Mouse (Mus musculus): ENCODE data around the gene Syn2. TPM values are rescaled to one million over a fixed set of nuclear protein-coding genes. Genes with fewer than 3 reads are reported as not detected.

Syn2 gene
- 0.23 TPM for polyA plus RNA-seq (2021)

DNA sequence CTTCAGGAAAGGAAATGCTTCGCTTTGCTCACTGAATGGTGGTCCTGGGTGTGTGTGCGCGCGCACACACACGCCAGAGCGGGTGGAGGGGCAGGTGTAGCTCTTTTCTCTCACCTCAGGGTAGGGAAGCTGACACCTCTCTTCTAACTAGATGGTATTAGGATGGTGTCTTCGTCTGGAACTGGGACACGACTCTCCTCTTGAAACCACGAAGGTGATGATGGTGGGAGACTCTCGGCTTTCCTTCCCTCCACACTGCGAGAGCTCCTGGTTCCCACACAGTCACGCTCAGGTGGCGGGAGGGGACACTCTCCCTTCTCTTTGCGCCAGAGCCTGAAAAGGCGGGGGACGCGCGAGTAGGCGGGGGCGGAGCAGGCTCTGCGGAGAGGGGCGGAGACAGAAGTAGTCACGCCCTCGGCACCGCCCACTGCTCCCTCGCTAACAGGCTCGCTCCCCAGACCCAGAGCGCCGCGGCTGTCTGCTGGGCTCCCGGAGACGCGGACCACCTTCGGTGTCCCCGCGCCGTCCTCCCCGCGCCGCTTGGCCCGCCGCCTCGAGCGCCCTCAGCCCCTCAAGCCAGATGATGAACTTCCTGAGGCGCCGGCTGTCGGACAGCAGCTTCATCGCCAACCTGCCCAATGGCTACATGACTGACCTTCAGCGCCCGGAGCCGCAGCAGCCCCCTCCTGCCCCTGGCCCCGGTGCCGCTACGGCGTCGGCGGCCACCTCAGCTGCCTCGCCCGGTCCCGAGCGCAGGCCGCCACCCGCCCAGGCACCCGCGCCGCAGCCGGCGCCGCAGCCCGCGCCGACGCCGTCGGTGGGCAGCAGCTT is at the start of gene Syn2:
Syn2 (plus strand) TSS at position 402 of the 831 bp plus-strand sequence.
- CTCF ChIA-PET = no interaction called here
- ATAC-seq (no peak), DNase-seq (ENCODE audit: low read depth, low spot score) (no peak)
- peaks cover 66% of the 10 kb centered on the region for H3K27me3 ChIP-seq
- TF ChIP-seq CTCF (IDR thresholded peaks at IDR 0.05) = no peak
- POLR2A ChIA-PET = no interaction called here
- in situ Hi-C loops (cut with MboI; ENCODE audit: low pct_unique_long_range_greater_than_20kb) = no loop called here

DNA sequence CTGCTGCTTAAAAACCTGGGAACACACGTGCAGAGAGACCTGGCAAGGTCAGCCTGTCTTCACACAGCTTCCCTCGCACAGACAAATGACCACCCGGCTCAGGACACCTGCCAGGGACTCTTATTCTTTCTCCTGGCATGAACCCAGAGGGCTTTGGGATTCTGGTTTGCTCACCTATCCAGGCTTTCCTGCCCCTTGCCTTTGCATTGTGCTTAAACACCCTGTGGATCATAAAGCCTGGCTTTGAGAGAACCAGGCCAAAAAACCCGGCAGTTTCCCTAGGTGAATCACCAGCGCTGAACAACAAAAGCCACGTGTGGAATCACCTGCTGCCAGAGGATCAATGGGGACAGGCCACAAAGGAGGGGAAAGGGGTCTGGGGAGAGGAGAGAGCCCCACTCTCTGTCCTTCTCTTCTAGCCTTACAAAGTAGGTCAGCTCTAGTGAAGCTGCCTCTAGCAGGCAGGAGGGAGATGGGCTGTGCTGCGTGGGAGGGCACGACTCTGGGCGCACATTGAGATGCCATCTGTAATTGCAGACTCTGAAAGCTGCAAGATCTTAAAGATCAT is 49.3 kb upstream of the Syn2 start:
- POLR2A ChIA-PET = interaction anchor here (1.3 kb wide), 1 partner anchor 9 kb away, joined by 3 read pairs; no protein-coding TSS in a partner anchor
- no peak for ATAC-seq

DNA sequence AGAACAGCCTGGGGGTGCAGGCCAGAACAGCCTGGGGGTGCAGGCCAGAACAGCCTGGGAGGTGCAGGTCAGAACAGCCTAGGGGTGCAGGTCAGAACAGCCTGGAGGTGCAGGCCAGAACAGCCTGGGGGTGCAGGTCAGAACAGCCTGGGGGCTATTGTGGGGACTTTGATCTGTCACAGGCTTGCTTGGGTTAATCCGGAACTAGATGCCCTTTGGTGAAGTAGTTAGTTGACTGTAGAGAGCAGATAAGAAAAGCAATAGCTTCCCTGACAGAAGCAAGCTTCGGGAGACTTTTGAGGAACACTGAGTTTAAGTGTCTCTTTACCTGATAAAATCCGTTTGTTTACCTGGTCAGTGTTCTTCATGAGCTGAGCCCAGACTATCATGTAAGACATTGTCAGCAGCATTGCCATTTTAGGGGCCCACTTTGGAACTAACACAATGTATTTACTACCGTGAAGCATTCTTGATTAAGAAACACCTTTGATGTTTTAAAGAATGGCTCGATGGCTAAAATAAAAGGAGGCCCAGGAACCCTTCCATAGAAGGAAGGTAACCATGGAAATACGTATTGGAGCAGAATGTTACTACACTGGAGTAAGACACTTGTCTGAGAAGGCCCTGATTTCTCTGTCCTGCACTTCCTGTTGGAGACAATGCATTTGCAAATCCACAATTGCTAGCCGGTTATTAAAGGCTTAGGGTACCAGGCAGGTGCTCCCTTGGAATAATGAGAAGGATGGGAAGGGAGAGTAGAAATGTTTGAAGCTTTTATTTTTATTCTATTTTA is 46.2 kb upstream of the Syn2 start:
- ChIA-PET POLR2A (no interaction called here), CTCF (no interaction called here)
- in situ Hi-C loops (cut with MboI; ENCODE audit: low pct_unique_long_range_greater_than_20kb) = no loop called here
- TF ChIP-seq CTCF (IDR thresholded peaks at IDR 0.05) = no peak
- ATAC-seq (no peak), DNase-seq (ENCODE audit: low read depth, low spot score) (no peak)
- H3K27me3 ChIP-seq = peaks cover 58% of the 10 kb centered on the region

More for the DNA sequence above, 49.3 kb upstream of the Syn2 start:
- no peak for DNase-seq (ENCODE audit: low read depth, low spot score)
- peaks cover 48% of the 10 kb centered on the region for H3K27me3 ChIP-seq
- CTCF ChIA-PET = interaction anchor here (0.7 kb wide), 1 partner anchor 37 kb away, joined by 4 read pairs; no protein-coding TSS in a partner anchor
- TF ChIP-seq CTCF (IDR thresholded peaks at IDR 0.05) = no peak
- in situ Hi-C loops (cut with MboI; ENCODE audit: low pct_unique_long_range_greater_than_20kb) = no loop called here

DNA sequence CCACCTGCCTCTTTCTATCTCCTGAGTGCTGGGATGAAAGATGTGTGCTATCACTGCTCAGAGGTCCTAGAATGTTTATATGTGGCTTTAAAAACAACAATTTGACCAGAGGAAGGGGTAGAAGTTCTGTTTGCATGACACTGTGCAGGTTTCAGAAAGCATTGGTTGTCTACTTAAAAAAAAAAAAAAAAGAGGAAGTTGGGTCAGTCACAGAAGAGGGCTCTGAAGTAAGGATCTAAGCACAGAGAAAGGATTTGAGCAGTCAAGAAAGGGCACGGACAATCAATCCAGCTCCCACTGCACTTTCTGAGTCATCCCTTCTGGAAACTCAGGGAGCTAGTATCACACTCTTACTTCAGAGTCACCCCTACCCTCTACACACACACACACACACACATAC is 43.0 kb upstream of the Syn2 start:
- no peak for ATAC-seq
- no peak for TF ChIP-seq CTCF (IDR thresholded peaks at IDR 0.05)
- H3K27me3 ChIP-seq = peaks cover 53% of the 10 kb centered on the region
- no peak for DNase-seq (ENCODE audit: low read depth, low spot score)
- ChIA-PET POLR2A (no interaction called here), CTCF (no interaction called here)
- in situ Hi-C loops (cut with MboI; ENCODE audit: low pct_unique_long_range_greater_than_20kb) = no loop called here

DNA sequence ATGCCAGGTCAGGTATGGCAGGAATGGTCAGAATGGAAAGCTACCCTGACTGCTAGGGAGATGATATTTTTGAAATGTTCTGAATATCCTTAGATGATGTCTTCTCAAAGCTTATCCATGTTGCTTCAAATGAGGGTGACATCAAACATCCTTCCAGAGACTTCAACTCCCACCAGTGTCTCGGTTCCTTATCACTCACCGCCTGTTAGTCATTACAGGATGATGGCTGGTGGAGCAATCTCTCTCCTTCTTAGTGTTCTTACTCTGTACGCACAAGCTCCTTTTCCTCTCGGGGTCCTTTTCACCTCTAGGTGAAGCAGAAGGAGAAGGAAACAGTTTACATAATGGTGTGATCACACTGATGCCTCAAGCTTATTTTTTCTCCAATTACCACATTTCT is 32.2 kb upstream of the Syn2 start:
- DNase-seq (ENCODE audit: low read depth, low spot score) = no peak
- no peak for TF ChIP-seq CTCF (IDR thresholded peaks at IDR 0.05)
- ATAC-seq = no peak
- in situ Hi-C loops (cut with MboI; ENCODE audit: low pct_unique_long_range_greater_than_20kb) = no loop called here
- POLR2A ChIA-PET = no interaction called here
- CTCF ChIA-PET = interaction anchor here (1.4 kb wide), 1 partner anchor 12 kb away, joined by 4 read pairs; no protein-coding TSS in a partner anchor
- H3K27me3 ChIP-seq = peaks cover 50% of the 10 kb centered on the region

DNA sequence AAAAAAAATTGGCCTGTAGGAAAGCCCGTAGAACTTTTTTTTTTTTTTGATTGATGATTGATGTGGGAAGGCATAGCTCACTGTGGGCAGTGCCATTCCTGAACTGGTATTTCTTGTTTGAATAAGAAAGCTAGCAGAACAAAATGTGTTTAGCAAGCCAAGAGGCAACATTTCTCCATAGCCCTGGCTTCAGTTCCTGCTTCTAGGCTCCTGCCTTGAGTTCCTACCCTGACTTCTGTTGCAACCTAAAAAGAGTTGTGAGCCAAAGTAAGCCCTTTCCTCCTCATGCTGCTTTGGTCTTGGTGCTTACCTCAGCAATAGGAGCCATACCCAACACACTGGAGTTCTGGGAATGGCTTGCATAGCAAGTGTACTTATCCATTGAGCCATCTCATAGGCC is 23.3 kb upstream of the Syn2 start:
- no peak for DNase-seq (ENCODE audit: low read depth, low spot score)
- TF ChIP-seq CTCF (IDR thresholded peaks at IDR 0.05) = no peak
- POLR2A ChIA-PET = no interaction called here
- no peak for ATAC-seq
- in situ Hi-C loops (cut with MboI; ENCODE audit: low pct_unique_long_range_greater_than_20kb) = no loop called here
- peaks cover 38% of the 10 kb centered on the region for H3K27me3 ChIP-seq
- CTCF ChIA-PET = no interaction called here

DNA sequence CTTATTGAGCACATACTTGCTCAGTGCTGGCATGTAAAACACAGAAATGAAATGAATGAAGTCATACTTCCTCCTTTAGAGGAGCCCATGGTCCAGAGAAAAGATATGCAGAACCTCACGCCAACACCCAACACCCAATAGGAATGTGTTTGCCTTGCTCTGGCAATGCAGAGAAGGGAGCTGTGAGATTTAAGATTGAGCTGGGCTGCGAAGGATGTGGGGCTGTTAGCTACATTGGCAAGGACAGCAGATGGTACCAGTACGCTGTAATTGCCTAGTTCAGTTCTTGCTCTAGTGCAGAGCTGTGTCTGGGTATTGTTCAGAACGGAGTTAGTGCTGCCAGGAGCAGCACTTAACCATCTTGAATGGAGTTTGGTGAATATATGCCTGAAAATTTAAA is 12.5 kb upstream of the Syn2 start:
- in situ Hi-C loops (cut with MboI; ENCODE audit: low pct_unique_long_range_greater_than_20kb) = no loop called here
- ATAC-seq (no peak), DNase-seq (ENCODE audit: low read depth, low spot score) (no peak)
- no peak for TF ChIP-seq CTCF (IDR thresholded peaks at IDR 0.05)
- peaks cover 15% of the 10 kb centered on the region for H3K27me3 ChIP-seq
- POLR2A ChIA-PET = no interaction called here
- CTCF ChIA-PET = no interaction called here

DNA sequence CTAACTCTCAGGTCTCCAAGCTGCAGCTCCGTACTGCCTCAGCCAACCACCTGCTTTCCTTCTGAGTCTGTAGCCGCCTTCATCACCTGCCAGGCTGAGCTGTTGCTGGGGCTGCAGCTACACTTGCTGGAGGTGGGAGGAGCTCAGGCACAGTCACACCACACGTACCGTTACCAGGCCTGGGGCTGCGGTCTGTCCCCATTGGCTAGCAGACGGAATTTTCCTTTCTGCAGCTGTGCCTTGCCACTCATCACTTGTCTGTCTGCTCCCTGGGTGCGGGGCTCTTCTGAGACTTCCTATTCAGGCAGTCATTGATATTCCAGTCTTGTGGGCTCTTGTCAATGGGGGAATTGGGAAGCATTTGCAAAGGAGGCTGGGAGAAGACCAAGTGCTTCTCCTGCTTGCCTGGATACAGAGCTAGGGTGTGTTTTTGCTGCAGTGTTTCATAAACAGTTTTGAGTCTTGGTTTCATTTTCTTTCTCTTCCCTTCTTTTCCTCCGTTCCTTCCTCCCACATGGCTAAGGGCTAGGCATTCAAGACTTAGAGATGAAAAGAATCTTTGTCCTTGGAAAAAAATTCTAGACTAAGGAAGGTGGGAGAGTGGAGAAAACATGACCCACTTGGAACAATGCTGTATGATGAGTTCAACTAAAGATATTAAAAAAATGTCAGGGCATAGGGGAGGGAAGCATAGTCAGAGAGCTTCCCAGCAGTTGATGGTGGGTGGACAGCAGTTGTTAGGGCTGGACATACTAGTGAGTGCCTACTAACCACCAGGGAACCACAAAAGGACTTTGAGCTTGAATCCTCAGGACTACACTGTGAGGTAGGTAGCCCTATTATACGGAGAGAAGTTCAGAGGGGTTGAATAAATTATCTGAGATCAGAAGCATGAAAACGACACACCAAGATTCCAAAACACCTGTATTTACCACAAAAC is 11.2 kb upstream of the Syn2 start:
- DNase-seq (ENCODE audit: low read depth, low spot score) (no peak), ATAC-seq (peak; percentile 47)
- POLR2A ChIA-PET = no interaction called here
- peaks cover 22% of the 10 kb centered on the region for H3K27me3 ChIP-seq
- in situ Hi-C loops (cut with MboI; ENCODE audit: low pct_unique_long_range_greater_than_20kb) = no loop called here
- CTCF ChIA-PET = interaction anchor here (0.9 kb wide), 1 partner anchor 23 kb away, joined by 4 read pairs; no protein-coding TSS in a partner anchor
- no peak for TF ChIP-seq CTCF (IDR thresholded peaks at IDR 0.05)

DNA sequence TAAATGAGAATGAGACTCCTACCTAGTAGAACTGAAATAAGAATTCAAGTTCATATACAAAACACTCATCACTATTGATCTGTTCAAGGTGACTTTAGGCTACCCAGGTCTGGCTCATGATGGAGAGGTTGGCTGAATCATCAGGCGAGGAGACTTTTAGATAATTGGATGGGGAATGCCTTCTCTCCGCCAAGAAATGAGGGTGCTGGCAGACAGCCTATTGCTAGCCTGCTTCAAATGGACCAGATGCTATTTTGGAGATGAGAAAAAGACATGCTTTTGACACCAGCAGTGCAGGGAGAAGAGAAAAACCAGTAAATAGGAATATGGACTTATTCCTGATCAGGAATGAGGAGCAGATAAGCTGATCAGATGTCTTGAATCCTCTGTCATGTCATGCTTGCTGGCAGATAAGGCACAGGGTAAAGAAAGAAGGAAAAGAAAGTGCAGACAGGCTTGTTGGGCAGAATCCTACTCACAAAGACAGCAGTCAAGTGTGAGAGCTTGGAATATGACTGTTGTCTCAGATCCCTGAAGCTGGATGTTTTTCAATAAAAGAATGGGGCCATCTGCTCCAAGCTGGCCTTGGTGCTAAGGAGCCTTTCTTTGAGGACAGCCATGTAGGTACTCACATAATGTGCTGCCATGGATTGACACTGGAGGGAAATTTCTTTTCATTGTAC is 9.9 kb upstream of the Syn2 start:
- peaks cover 21% of the 10 kb centered on the region for H3K27me3 ChIP-seq
- ChIA-PET POLR2A (no interaction called here), CTCF (no interaction called here)
- TF ChIP-seq CTCF (IDR thresholded peaks at IDR 0.05) = no peak
- in situ Hi-C loops (cut with MboI; ENCODE audit: low pct_unique_long_range_greater_than_20kb) = no loop called here
- DNase-seq (ENCODE audit: low read depth, low spot score) (no peak), ATAC-seq (no peak)

DNA sequence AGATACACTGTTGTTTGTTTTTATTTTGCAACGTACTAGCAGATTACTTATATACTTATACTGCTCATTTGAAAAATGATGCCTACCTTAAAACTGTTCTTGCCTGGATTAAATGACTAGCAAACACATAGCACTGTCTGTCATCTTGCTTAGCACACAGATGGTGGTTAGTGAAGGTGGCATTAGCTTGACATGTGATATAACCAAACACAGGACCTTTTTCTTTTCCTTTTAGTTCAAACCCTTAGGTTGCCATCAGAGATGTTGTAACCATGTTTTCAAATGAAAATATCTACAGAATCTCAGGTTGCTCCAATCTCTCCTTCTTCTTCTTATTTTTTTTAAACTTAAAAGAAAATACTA is 9.4 kb upstream of the Syn2 start:
- H3K27me3 ChIP-seq = peaks cover 18% of the 10 kb centered on the region
- in situ Hi-C loops (cut with MboI; ENCODE audit: low pct_unique_long_range_greater_than_20kb) = no loop called here
- ATAC-seq (no peak), DNase-seq (ENCODE audit: low read depth, low spot score) (no peak)
- CTCF ChIA-PET = no interaction called here
- TF ChIP-seq CTCF (IDR thresholded peaks at IDR 0.05) = no peak
- POLR2A ChIA-PET = no interaction called here

All from Patski (cell line).